Mouse (Mus musculus) heart, embryonic 14.5 days (tissue): ENCODE measurements around the gene Mgat5. TPM values are rescaled to one million over a fixed set of nuclear protein-coding genes. Genes with fewer than 3 reads are reported as not detected.

Source experiments
- ATAC-seq: fragments of 200-750 bp; cut with Nextera tagmentation; 2 replicates; pipeline ENCODE4 v1.8.0; 2017; ENCODE audit warnings: low read depth, moderate TSS enrichment; ENCODE audit not compliant: insufficient number of reproducible peaks, insufficient read depth, low FRiP score
- H3K27ac ChIP-seq, 2 experiments: fragments of 200-500 bp in 1 of 2; fragments of 300-500 bp in 1 of 2; sonication (generic) in 1 of 2; replicated peaks in 1 of 2; 2 replicates each; pipeline ENCODE4 v1.5.1; 2012 to 2014; ENCODE audit warnings: low read depth in 2 of 2, low read length in 2 of 2, control low read depth in 1 of 2, mild to moderate bottlenecking in 1 of 2, mixed read lengths in 1 of 2; ENCODE audit not compliant: control insufficient read depth in 1 of 2, insufficient read depth in 1 of 2
- H3K27me3 ChIP-seq: fragments of 300-500 bp; sonication (generic); 2 replicates; pipeline ENCODE4 v1.6.1; 2014; ENCODE audit warnings: mild to moderate bottlenecking, low read length, control low read depth; ENCODE audit not compliant: control insufficient read depth, insufficient read depth
- H3K36me3 ChIP-seq: fragments of 300-500 bp; sonication (generic); 2 replicates; pipeline ENCODE4 v1.6.1; 2014; ENCODE audit warnings: mild to moderate bottlenecking, control low read depth, low read length, mixed read lengths; ENCODE audit not compliant: control insufficient read depth, insufficient read depth
- H3K4me1 ChIP-seq, 2 experiments: fragments of 200-500 bp in 1 of 2; fragments of 300-500 bp in 1 of 2; sonication (generic) in 1 of 2; 2 replicates each; pipeline ENCODE4 v1.6.1; 2012 to 2014; ENCODE audit warnings: low read length in 2 of 2, control low read depth in 1 of 2, mixed read lengths in 1 of 2; ENCODE audit not compliant: control insufficient read depth in 2 of 2, insufficient read depth in 2 of 2
- H3K4me2 ChIP-seq: fragments of 300-500 bp; sonication (generic); 2 replicates; pipeline ENCODE4 v1.6.1; 2014; ENCODE audit warnings: mild to moderate bottlenecking, low read length
- H3K4me3 ChIP-seq, 2 experiments: fragments of 200-500 bp in 1 of 2; fragments of 300-500 bp in 1 of 2; sonication (generic) in 1 of 2; 2 replicates each; pipeline ENCODE4 v1.5.1; 2012 to 2014; ENCODE audit warnings: low read length in 2 of 2, mild to moderate bottlenecking in 2 of 2, control low read depth in 1 of 2, low read depth in 1 of 2, moderate library complexity in 1 of 2; ENCODE audit not compliant: control insufficient read depth in 1 of 2, insufficient read depth in 1 of 2
- H3K9ac ChIP-seq: fragments of 300-500 bp; sonication (generic); 2 replicates; pipeline ENCODE4 v1.6.1; 2014; ENCODE audit warnings: mild to moderate bottlenecking, low read length
- H3K9me3 ChIP-seq: fragments of 300-500 bp; sonication (generic); 2 replicates; pipeline ENCODE4 v1.6.1; 2016; ENCODE audit warnings: low read length, control low read depth; ENCODE audit not compliant: control insufficient read depth
- WGBS: fragments of 180-500 bp; shearing (Covaris S2); extraction: QIAGEN DNeasy Blood & Tissue Kit; methylation state at CpG from one replicate; pipeline ENCODE4 v1.1.7; 2014; 5-methylcytosine and 5-hydroxymethylcytosine counted together
- polyA plus RNA-seq: library from polyadenylated mRNA; unstranded; fragments of >200 nt; fragmentation: Nextera tagmentation; extraction: Ambion mirVana; gene quantifications from 2 replicates; pipeline ENCODE4 v1.2.1, GENCODE M21; 2014

Mgat5 gene
- polyA plus RNA-seq, 1 experiment from 2014 or later: 6.0 TPM

- H3K9ac ChIP-seq: peak overlapping the region; percentile 41; the same call in 1 of the 2 replicates
- ATAC-seq: no peak
- H3K27me3 ChIP-seq: no peaks in the 10 kb centered on the region
- no peak overlapping the region for H3K4me2 ChIP-seq
- WGBS: 43% methylated on average over 9 of the region's 9 CpGs
- H3K4me3 ChIP-seq: no peak overlapping the region
- H3K4me1 ChIP-seq: peaks cover 8 to 31% of the 10 kb centered on the region in 2 experiments
- no peak overlapping the region for H3K27ac ChIP-seq
- no peaks in the 10 kb centered on the region for H3K36me3 ChIP-seq
- no peaks in the 10 kb centered on the region for H3K9me3 ChIP-seq
These were observed 134.1 kb downstream of the Mgat5 start for GRCm38 (mm10) chr1:127338833-127339487.

GRCm38 (mm10) chr1:127340296-127340695 is 135.5 kb downstream of the Mgat5 start:
- WGBS: 89% methylated on average over 9 of the region's 9 CpGs
- H3K36me3 ChIP-seq: no peaks in the 10 kb centered on the region

GRCm38 (mm10) chr1:127344913-127345312 is 140.1 kb downstream of the Mgat5 start:
- Histone ChIP-seq H3K4me3 (no peak overlapping the region), H3K9ac (no peak overlapping the region), H3K36me3 (no peaks in the 10 kb centered on the region), H3K27me3 (no peaks in the 10 kb centered on the region), H3K27ac (peak overlapping the region in 1 of 2 experiments; percentile 2; a peak in 1 of 4 replicates), H3K9me3 (no peaks in the 10 kb centered on the region), H3K4me2 (no peak overlapping the region), H3K4me1 (peaks cover 31 to 68% of the 10 kb centered on the region in 2 experiments)
- 51% methylated on average over 9 of the region's 9 CpGs for WGBS
- ATAC-seq: no peak

More at GRCm38 (mm10) chr1:127340296-127340695, 135.5 kb downstream of the Mgat5 start:
- H3K9ac ChIP-seq: no peak overlapping the region
- ATAC-seq: no peak
- no peaks in the 10 kb centered on the region for H3K9me3 ChIP-seq
- no peak overlapping the region for H3K27ac ChIP-seq
- peaks cover 18 to 44% of the 10 kb centered on the region in 2 experiments for H3K4me1 ChIP-seq
- H3K27me3 ChIP-seq: no peaks in the 10 kb centered on the region
- no peak overlapping the region for H3K4me3 ChIP-seq
- H3K4me2 ChIP-seq: no peak overlapping the region

- Histone ChIP-seq H3K9me3 (no peaks in the 10 kb centered on the region), H3K27ac (no peak overlapping the region)
These were observed 141.9 kb downstream of the Mgat5 start for GRCm38 (mm10) chr1:127346596-127347139.

GRCm38 (mm10) chr1:127347878-127348620 is 143.2 kb downstream of the Mgat5 start:
- Histone ChIP-seq H3K4me1 (peaks cover 44 to 86% of the 10 kb centered on the region in 2 experiments), H3K4me2 (peak overlapping the region; percentile 43), H3K9me3 (no peaks in the 10 kb centered on the region), H3K27me3 (no peaks in the 10 kb centered on the region), H3K27ac (peak overlapping the region; percentile 83 to 88), H3K9ac (no peak overlapping the region), H3K4me3 (no peak overlapping the region), H3K36me3 (no peaks in the 10 kb centered on the region)
- WGBS: 67% methylated on average over 3 of the region's 3 CpGs
- no peak; the same call in 1 of the 2 replicates for ATAC-seq

More at GRCm38 (mm10) chr1:127346596-127347139, 141.9 kb downstream of the Mgat5 start:
- ATAC-seq: no peak
- Histone ChIP-seq H3K36me3 (no peaks in the 10 kb centered on the region), H3K4me1 (peaks cover 35 to 75% of the 10 kb centered on the region in 2 experiments), H3K9ac (no peak overlapping the region), H3K27me3 (no peaks in the 10 kb centered on the region), H3K4me3 (no peak overlapping the region), H3K4me2 (no peak overlapping the region)
- WGBS: 69% methylated on average over 3 of the region's 3 CpGs

GRCm38 (mm10) chr1:127348642-127349341 is 144.0 kb downstream of the Mgat5 start:
- Histone ChIP-seq H3K27me3 (no peaks in the 10 kb centered on the region), H3K4me3 (no peak overlapping the region), H3K36me3 (no peaks in the 10 kb centered on the region), H3K4me1 (peaks cover 44 to 87% of the 10 kb centered on the region in 2 experiments), H3K4me2 (peak overlapping the region; percentile 43), H3K27ac (peak overlapping the region; percentile 74 to 88), H3K9me3 (no peaks in the 10 kb centered on the region), H3K9ac (no peak overlapping the region)
- peak; percentile 81 for ATAC-seq
- 17% methylated on average over 9 of the region's 9 CpGs for WGBS

- 0 out of 2 replicates have a peak overlapping the region, but pooled peaks have one; percentile 0 for H3K4me2 ChIP-seq
- WGBS: 87% methylated on average over 12 of the region's 12 CpGs
- H3K36me3 ChIP-seq: no peaks in the 10 kb centered on the region
- no peak overlapping the region for H3K4me3 ChIP-seq
- no peaks in the 10 kb centered on the region for H3K9me3 ChIP-seq
- H3K27me3 ChIP-seq: no peaks in the 10 kb centered on the region
- H3K4me1 ChIP-seq: peaks cover 26 to 62% of the 10 kb centered on the region in 2 experiments
- no peak for ATAC-seq
- H3K27ac ChIP-seq: peak overlapping the region; percentile 72 to 76
- 0 out of 2 replicates have a peak overlapping the region, but pooled peaks have one; percentile 31 for H3K9ac ChIP-seq
These were observed 146.7 kb downstream of the Mgat5 start for GRCm38 (mm10) chr1:127351380-127352057.
